Mouse (Mus musculus) C2C12 (cell line): ENCODE measurements around the gene Aspdh. TPM values are rescaled to one million over a fixed set of nuclear protein-coding genes. Genes with fewer than 3 reads are reported as not detected.

Experiments used
- H3K27me3 ChIP-seq: one replicate; pipeline ENCODE4 v1.6.1; 2011; ENCODE audit not compliant: control insufficient read depth, insufficient read depth, insufficient read length
- H3K36me3 ChIP-seq: one replicate; pipeline ENCODE4 v1.6.1; 2011; ENCODE audit not compliant: control insufficient read depth, insufficient read depth
- H3K4me3 ChIP-seq: one replicate; pipeline ENCODE4 v1.5.1; 2011; ENCODE audit warnings: mild to moderate bottlenecking, control low read depth; ENCODE audit not compliant: poor library complexity, insufficient read depth, severe bottlenecking
- H3K79me2 ChIP-seq: one replicate; pipeline ENCODE4 v1.6.1; 2011; ENCODE audit not compliant: control insufficient read depth, insufficient read depth
- H3K79me3 ChIP-seq: one replicate; pipeline ENCODE4 v1.6.1; 2011; ENCODE audit warnings: low read depth, control low read depth
- H3ac ChIP-seq: one replicate; pipeline ENCODE3; 2011; ENCODE audit warnings: low read depth; ENCODE audit not compliant: control insufficient read depth, insufficient read length
- CEBPB ChIP-seq: IDR thresholded peaks from one replicate; pipeline ENCODE4 v1.6.1; 2011; ENCODE audit warnings: low read depth, mild to moderate bottlenecking, control low read depth, moderate library complexity
- CTCF ChIP-seq: IDR thresholded peaks from one replicate; pipeline ENCODE4 v1.5.1; 2011; ENCODE audit not compliant: control insufficient read depth, insufficient read depth, insufficient read length
- FOSL1 ChIP-seq: IDR thresholded peaks from one replicate; pipeline ENCODE4 v1.8.0; 2011; ENCODE audit warnings: mild to moderate bottlenecking, low read length; ENCODE audit not compliant: poor library complexity, insufficient read depth, severe bottlenecking
- MAX ChIP-seq: IDR thresholded peaks from one replicate; pipeline ENCODE4 v1.6.1; 2011; ENCODE audit warnings: mild to moderate bottlenecking, control low read depth
- MYOD1 ChIP-seq: IDR thresholded peaks from one replicate; pipeline ENCODE4 v1.6.1; 2011; ENCODE audit warnings: low read depth; ENCODE audit not compliant: control insufficient read depth, insufficient read length
- MYOG ChIP-seq: IDR thresholded peaks from one replicate; pipeline ENCODE4 v1.6.1; 2011; ENCODE audit not compliant: control insufficient read depth, insufficient read length; ENCODE audit errors: extremely low read depth
- USF1 ChIP-seq: IDR thresholded peaks from one replicate; pipeline ENCODE4 v1.6.1; 2011; ENCODE audit warnings: low read depth, mild to moderate bottlenecking, control low read depth, moderate library complexity
- polyA plus RNA-seq: library from polyadenylated mRNA; unstranded; fragments of >200 nt; fragmentation: generic; extraction: Trizol; gene quantifications from one replicate; pipeline ENCODE4 v1.2.1, GENCODE M21; 2012; ENCODE audit warnings: missing spikeins

Aspdh gene
- polyA plus RNA-seq, 1 experiment = not detected

- H3K4me3 ChIP-seq = no peak overlapping the region
- H3K79me2 ChIP-seq = no peaks in the 10 kb centered on the region
- TF ChIP-seq FOSL1 (no peak), CTCF (no peak), USF1 (no peak), CEBPB (no peak), MYOD1 (no peak), MAX (no peak), MYOG (no peak)
These were observed 32.6 kb upstream of the Aspdh start for GRCm38 (mm10) chr7:44432550-44432949.

DNA sequence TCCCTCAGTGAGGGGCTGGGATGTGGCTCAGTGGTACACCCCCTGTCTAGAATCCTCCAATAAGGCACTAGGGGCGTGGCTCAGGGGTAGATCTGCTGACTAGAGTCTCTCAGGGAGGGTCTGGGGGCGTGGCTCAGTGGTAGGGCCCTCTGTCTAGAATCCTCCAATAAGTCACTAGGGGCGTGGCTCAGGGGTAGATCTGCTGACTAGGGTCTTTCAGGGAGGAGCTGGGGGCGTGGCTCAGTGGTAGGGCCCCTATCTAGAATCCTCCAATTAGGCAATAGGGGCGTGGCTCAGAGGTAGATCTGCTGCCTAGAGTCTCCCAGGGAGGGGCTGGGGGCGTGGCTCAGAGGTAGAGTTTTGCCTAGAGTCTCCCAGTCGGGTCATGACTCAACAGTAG lies 31.8 kb upstream of the Aspdh start:
- H3K79me2 ChIP-seq = no peaks in the 10 kb centered on the region
- no peak overlapping the region for H3K4me3 ChIP-seq
- H3K27me3 ChIP-seq = peaks cover 38% of the 10 kb centered on the region
- H3ac ChIP-seq = no peak overlapping the region
- no peak for TF ChIP-seq FOSL1
- no peak for TF ChIP-seq MYOG
- no peak for TF ChIP-seq CEBPB
- TF ChIP-seq MYOD1 = no peak
- TF ChIP-seq MAX = no peak
- no peak for TF ChIP-seq USF1
- no peak for TF ChIP-seq CTCF
- no peaks in the 10 kb centered on the region for H3K79me3 ChIP-seq
- no peaks in the 10 kb centered on the region for H3K36me3 ChIP-seq

More at GRCm38 (mm10) chr7:44432550-44432949, 32.6 kb upstream of the Aspdh start:
- H3K27me3 ChIP-seq = peaks cover 39% of the 10 kb centered on the region
- no peak overlapping the region for H3ac ChIP-seq
- H3K36me3 ChIP-seq = no peaks in the 10 kb centered on the region
- H3K79me3 ChIP-seq = no peaks in the 10 kb centered on the region

- Histone ChIP-seq H3K36me3 (no peaks in the 10 kb centered on the region), H3K79me2 (no peaks in the 10 kb centered on the region), H3K79me3 (no peaks in the 10 kb centered on the region), H3K27me3 (peaks cover 30% of the 10 kb centered on the region), H3K4me3 (no peak overlapping the region), H3ac (no peak overlapping the region)
- TF ChIP-seq MYOD1 = no peak
- no peak for TF ChIP-seq USF1
- TF ChIP-seq MAX = no peak
- no peak for TF ChIP-seq MYOG
- TF ChIP-seq CTCF = no peak
- no peak for TF ChIP-seq CEBPB
- no peak for TF ChIP-seq FOSL1
These were observed 31.1 kb upstream of the Aspdh start for GRCm38 (mm10) chr7:44434089-44434488.

- Histone ChIP-seq H3K27me3 (peaks cover 26% of the 10 kb centered on the region), H3ac (no peak overlapping the region), H3K36me3 (no peaks in the 10 kb centered on the region), H3K4me3 (no peak overlapping the region), H3K79me2 (no peaks in the 10 kb centered on the region), H3K79me3 (no peaks in the 10 kb centered on the region)
- TF ChIP-seq USF1 = no peak
- TF ChIP-seq MAX = no peak
- no peak for TF ChIP-seq CEBPB
- no peak for TF ChIP-seq CTCF
- no peak for TF ChIP-seq MYOD1
- TF ChIP-seq MYOG = no peak
- TF ChIP-seq FOSL1 = no peak
These were observed 29.4 kb upstream of the Aspdh start for GRCm38 (mm10) chr7:44435796-44436195.

DNA sequence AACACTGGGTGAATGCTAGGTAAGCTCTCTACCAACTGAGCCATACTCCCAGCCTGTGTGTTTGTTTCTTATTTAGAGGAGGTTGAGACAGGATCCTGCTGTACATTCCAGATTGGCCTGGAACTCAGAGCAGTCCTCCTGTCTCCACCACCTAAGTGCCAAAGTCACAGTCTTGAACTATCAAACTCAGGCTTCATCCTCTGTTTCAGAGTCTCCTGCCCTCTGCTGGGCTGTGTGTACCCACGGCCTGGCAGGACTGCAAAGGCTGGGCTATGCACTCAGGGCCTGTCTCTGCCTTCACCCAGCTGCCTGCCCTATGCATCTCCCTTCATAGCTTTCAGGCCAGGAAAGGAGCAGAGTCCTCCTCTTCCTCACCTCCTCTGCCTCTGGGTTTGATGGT lies 28.9 kb upstream of the Aspdh start:
- TF ChIP-seq CTCF = no peak
- no peak overlapping the region for H3ac ChIP-seq
- H3K79me2 ChIP-seq = no peaks in the 10 kb centered on the region
- H3K27me3 ChIP-seq = peaks cover 28% of the 10 kb centered on the region
- H3K36me3 ChIP-seq = no peaks in the 10 kb centered on the region
- H3K79me3 ChIP-seq = no peaks in the 10 kb centered on the region
- no peak overlapping the region for H3K4me3 ChIP-seq

DNA sequence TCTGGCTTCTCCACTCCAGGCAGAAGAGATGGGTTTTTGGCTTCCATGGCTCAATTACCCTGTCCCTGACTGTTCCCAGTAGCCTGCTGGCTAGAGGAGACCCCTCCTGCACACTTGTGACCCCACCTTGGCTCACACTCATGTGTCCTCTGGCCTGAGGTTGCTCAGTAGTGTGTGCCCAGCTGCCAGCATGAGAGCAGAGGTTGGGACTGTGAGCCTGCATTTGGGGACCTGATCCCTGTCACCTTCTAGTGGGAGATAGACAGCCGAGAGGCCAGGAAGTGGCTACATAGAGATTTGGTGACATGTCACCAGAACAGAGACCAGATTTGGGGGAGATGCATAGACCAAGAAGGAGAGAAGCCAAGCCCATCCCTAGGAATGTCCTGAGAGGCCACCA lies 28.0 kb upstream of the Aspdh start:
- Histone ChIP-seq H3K79me3 (no peaks in the 10 kb centered on the region), H3ac (no peak overlapping the region), H3K36me3 (no peaks in the 10 kb centered on the region), H3K27me3 (peaks cover 38% of the 10 kb centered on the region), H3K4me3 (no peak overlapping the region), H3K79me2 (no peaks in the 10 kb centered on the region)
- no peak for TF ChIP-seq FOSL1
